Mouse (Mus musculus) c-Kit-positive CD71-positive TER-119-negative erythroid progenitor cells, embryonic 14.5 days (primary cell): ENCODE results near the gene Tmem51.

Source experiments
- DNase-seq: peaks from one replicate; pipeline ENCODE4 v3.0.0-alpha.2; 2013; ENCODE audit warnings: low read depth

The Tmem51 gene

DNA sequence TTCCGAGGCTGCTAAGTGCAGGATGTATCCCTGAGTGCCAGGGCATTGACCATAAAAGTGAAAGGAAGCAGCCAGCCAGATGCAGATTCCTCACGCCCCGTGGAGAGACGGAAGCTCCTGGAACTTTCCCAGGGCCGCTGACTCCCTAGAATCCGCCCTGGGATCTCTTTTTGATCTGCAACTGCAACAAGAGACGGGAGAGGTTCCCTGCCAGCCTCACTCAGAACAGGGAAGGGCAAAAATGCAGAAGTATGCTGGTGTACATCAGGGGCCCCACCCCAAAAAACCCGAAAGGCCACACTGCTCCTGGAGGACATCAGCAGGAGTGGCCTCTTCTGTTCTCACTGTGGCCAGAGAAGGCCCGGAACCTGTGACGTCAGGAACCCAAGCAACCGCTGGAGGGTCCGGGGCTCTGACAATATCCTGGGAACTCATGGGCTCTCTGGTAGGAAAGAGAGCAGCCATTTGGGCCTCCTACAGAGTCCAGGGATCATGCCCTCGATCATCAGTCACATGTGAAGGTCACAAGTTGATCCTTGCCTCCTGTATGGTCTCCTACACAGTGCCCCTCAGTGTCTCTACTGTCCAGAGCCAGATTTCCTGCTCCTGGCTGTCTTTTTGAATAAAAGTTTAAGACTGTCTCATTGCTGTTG is 2.3 kb downstream of the Tmem51 start:
- no peak for DNase-seq

DNA sequence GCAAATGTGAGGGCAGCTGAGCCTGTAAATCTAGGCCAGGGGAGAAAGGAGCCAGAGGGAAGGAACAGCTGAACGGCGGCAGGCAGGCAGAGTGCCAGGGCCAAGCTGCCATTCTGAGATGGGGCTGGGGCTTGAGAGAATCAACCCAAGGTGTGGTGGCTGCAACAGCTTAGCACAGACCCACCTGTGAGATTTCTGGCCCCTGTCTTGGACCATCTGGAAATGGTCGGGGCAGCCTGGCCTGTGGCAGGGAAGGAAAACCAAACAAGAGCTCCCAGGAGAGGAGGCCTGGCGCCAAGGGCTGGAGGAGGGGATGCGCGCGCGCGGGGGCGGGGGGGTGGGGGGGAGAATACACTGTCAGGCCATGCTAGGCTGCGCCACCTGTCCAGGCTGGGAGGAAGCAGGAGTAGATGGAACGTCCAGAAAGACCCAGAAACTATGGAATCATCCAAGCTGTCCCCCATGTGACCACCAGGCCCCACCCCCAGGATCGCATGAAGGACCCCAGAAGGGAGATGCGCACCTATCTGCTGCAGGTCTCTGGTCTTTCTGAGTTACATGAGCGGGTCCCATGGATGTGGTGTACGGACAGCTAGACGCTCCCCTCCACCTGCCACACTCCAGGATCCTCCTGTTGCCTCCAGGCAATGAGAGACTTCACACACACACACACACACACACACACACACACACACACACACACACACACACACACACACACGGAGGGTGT is 3.0 kb downstream of the Tmem51 start:
- DNase-seq = no peak

DNA sequence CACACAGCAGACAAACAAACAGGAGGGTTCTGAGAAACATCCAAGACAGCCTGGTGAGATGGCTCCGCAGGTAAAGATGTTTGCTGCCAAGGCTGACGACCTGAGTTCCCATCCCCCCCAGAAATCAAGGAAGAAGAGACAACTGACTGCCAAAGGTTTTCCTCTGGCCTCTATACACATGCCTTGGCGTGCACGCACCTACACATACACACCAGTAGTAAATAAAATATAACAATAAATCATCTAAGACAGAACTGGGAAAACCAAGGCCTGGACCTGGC is 3.7 kb downstream of the Tmem51 start:
- DNase-seq = no peak

DNA sequence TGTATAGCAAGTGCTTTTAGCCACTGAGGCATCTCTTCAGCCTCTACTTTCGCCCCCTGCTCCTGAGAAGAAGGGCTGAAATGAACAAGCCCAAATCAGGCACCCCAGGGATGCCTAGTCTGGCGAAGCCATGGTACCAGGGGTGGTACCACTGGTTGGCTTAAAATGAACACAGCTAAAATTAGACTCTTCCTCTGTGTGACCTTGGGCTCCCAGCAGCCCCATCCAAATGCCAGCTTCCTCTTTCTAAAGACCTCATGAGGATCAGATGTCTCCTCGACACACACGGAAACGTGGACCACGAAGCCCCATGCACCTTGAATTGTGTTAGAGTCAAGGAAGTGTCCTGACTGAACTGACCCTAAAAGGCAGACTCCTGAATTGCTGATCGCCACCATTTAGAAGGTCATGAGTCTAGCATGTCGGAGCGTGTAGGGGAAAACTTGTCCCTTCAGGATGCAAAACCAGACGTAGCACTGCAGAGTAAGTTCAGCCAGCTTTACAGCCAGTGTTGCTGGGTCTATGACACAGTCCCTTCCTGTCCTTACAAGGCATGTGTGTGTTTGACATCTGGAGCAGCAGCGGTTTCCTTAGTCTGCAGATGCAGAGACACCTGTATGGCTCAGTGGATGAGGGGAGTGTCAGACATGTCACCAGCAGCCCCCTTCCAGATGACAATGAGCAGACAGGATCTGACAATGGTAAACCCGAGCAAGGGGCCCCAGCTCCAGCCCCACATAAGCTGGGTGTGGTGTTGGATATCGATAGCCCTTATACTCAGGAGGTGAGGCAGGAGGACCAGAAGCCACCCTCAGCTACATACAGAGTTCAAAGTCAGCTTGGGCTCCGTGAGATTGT is 4.2 kb downstream of the Tmem51 start:
- DNase-seq = no peak

DNA sequence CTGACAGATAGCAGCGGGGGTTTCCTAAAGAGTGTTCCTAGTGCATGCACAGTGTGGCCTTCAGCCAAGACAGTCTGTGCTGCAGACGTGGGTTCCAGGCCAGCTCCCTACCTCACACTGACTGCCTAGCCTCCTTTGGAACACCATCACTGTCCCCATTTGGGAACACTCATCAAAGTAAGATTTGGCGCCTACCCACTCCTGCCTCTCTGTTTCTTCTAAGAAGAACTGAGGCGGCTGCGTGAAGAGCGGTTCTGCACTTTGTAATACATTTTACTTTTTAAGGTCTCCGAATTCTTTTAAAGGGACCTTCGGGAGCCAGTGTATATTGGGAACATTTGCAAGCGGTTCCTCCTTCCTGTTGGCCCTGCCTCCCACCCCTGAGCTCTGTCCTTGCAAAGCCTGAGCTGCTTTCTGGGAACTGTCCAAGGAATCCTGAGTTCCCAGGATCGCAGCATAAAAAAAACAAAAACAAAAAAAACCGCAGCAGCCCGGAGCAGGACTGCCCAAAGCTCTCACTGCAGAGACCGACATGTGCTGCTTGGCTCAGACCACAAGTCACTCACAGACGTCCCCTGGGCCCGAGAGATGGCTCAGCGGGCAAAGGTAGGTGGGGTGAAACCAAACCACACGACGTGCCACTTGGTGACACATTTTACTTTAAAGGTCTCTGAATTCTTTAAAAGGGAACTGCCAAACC is 6.4 kb downstream of the Tmem51 start:
- no peak for DNase-seq

DNA sequence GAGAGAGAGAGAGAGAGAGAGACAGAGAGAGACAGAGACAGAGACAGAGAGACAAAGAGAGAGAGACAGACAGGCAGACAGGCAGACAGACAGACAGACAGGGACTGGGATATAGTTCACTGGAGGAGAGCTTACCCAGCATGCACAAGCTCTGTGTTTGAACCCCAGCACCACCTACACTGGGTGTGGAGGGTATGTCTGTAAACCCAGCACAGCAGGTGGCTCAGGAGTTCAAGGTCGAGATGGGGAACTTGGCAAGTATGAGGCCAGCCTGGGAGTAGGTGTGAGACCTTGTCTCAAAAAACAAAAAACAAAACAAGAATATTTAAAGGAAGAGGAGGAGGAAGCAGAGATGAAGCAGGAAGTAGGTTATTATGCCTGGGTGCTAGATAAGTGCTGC is 7.2 kb downstream of the Tmem51 start:
- DNase-seq = no peak

DNA sequence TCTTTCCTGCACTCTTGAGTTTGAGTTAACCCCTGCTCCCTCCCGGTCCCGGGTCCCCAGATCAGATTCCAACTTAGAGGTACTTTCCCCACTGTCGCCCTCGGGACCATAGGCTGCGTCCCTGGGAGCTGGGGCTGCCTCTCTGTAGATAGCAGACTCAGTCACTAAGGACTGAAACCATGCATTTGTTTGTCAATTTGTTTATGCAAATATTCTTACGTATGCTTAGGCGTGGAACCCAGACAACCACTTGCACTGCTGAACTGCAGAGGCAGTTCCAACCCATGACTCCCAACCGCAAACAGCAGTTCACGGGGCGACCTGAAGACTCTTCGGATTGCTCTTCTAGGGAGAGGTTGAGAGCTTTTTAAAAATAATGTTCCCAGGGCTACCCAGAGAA is 8.2 kb downstream of the Tmem51 start:
- DNase-seq = no peak

DNA sequence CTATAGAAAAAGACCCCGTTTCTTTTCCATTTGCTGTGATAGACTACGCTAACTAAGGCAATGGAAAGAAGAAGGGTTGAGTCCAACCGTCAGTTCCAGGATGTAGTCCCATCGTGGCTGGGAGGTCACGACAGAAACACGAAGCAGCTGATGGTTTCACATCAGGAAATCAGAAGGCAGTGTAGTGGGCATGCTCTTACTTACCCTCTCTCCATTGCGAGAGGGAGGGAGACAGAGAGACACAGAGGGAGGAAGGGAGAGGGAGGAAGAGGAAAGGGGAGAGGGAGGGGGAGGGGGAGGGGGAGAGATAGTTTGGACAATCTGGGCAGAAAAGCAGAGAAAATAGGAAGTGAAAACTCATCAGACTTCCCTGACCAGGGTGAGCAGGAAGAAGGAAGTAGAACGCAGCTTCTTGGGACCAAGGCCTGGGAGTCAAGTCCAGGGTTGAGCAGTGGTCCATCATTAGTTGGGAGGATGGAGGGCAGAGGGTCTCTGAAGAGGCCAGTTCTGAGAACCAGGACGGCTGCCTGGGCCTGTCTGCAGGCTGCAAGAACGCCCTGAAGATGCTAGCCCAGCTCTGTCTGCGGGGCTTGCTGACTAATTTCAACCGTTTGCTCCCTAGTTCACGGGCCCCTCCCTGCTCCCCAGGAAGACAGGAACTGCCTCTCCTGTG is 9.9 kb downstream of the Tmem51 start:
- no peak for DNase-seq

DNA sequence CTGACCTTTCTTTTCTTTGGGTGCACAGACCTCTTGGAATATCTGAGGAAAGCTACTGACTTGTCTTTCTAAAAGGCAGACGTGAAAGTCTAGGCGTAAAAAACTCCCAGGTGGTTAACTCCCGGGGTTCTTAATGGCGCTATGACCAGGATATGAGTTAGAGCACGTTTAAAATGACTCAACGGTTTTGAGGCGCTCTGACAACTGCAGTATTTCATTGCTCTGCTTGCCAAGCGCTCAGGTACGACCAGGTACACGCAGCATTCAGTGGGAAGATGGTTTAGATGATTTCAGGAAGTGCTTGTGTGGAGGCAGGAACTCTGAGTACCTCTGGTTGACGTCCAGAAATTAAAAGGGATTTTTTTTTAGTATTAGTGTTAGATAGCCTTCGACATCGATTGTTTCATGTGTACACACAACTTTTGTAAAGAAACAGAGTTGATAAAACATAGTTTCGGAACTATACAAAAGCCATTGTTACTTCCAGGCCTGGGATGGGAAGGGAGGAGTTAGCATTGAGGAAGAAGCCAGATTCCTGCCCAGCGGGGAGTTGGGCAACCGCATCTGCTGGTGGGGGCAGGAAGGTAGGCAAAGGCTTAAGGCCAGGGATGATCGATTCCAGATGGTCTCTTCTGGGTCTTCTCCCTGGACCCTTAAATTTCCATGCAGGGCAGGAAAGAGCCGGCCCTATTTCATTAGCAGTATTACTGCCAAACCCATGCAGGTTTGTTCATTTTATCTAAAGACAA is 12.7 kb downstream of the Tmem51 start:
- no peak for DNase-seq

DNA sequence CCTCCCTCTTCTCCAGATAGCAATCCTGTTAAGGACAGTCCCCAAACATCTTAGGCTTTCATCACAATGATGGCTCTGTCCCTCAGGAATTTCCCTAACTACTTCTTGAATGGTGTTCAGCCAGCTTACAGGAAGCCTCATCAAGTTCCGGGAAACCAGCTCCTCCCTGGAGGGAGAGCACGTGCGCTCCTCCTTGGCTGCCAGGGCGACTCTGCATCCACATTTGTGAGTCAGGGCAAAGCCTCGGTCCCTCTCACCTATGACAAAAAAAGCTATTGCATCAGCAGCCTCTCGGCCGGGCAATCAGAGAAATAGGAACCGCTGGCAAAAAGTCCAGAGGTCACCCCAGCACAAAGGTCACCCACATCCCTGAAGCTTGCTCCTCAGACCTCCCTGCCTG is 13.3 kb downstream of the Tmem51 start:
- no peak for DNase-seq

DNA sequence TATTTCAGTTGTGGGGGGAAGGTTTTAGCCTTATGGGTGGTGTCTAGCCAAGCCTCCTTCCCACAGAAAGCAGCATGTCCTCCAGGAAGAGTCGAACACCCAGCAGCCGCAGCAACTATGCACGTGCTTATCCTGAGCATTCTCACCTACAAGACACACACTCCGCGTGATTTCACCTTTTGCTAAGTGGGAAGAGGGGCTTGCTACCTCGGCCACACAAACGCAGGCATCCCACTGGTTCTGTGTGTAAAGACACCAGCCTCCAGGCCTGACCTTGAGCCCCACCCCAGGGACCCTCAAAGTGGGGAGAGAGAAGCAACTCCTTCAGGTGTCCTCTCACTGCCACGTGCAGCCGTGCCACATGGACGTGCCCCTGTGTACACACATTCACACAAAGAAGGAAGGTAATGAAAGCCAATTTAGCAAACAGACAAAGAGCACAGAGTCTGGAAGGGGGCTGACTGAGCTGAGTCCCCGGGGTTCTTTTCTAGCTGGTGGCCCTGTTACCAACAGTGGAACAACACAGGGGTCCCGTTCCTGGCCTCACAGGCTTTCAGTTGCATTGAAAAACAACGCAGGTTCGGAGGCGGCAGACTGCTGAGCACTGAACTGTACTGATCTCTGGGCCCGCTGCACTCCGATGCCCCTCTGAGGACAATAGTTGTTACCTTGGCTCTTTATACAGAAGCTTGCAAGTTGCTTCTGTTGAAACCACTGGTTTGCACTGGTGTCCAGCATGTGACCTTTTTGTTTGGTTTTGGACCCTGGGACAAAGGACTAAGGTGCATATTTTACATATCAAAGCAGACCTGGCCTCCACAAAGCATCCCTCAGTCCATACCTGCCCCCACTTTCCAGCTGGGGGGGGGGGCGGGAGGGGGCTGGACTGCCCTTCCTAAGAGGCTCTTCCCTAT is 14.9 kb downstream of the Tmem51 start:
- no peak for DNase-seq

DNA sequence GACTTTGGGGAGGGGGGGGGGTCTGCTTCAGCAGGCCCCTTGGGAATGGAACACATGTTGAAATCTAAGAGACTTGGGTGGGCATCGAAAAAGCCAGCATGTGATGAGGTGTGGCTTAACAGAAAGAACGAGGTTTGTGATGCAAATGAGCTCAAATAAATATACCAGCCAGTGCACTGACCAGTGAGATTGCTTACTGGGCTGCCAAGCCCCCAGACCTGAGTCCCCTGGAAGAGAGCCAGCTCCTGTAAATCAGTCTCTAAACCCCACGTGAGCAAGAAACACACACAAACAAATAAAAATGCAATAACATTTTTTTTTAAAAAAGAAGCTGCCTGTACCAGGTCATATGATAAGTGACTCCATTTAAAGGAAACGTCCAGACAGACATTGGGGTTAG is 17.5 kb downstream of the Tmem51 start:
- DNase-seq = no peak

DNA sequence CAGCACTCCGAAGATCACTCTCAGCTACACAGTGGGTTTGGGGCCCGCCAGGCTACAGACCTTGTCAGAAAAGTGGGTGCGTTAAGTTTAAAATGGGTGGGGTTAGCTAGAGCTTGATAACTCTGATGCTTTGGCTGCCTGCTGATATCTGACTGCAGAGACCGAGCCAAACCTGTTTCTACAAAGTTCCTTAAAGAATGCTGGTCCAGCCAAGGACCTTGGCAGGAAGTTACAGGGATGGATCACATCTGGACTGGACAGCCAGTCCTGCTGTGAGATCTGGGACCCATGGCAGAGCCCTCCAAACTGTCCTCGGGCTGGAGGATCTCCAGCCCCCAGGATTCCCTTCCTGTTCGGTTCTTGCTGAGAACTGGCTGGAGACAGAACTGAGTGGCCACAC is 18.3 kb downstream of the Tmem51 start:
- no peak for DNase-seq

DNA sequence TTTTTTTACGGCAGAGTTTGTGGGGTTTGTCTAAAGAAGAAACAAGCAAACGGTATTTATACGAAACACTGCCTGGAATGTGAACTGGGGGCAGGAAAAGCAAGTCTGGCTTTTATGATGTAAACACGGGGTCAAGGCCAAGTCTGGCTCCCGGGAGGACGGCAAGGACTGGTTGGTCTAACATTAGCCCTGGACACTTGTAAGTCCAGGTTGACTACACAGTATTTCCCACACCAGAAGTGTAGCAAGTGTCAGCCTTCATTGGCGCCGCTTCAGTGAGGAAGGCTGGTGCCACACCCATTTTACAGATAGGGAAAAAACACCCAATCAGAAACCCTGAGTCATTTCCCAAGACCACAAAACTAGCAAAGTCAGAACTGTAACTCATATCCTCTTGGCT is 18.8 kb downstream of the Tmem51 start:
- no peak for DNase-seq

DNA sequence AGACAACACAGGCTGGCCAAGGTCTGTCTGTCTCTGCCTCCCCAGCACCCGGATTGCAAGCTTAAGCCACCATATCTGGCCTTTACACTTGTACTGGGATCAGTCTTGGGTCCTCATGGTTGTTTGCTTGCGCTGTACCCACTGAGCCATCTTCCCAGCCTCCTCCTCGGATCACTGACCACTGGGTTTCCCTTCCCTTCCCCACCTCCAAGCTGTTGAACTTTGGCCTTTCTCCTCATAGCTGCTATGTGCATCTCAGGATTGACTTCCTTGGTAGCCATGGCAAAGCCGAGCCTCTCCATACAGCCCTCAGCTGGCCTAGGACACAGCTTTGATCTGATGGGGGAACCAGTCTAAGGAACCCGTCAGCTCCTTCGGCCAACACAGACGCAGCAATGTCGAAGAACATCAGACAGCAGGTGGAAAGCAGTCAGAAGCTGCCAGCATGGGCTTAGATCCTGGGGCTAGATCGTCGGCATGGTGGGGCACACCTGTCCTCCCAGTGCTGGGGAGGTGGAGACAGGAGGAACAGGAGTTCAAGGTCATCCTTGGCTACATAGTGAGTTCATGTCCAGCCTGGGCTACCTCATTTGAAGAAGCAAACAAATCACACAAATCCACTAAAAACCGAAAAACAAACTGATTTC is 19.4 kb downstream of the Tmem51 start:
- no peak for DNase-seq

DNA sequence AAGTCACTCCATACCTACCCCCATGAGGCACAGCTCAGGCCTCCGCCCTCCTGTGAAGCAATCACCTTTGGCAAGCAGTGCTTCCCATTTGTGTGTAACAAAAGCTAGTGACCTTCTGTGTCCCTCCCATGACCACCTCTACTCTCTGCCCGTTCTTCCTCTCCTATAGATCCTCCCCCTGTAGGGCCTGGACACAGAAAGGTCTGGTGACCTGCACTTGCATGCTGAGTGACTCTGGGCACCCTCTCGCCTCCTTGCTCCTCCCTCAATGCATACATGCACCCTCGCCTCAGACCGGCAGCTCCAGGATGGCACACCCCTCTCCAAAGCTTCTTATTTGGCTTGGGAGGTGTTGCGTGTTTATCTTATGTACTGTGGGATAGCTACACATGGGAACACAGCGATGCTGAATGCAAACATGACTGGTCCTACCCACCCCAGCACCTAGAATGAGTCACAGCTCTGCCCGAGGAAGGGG is 21.0 kb downstream of the Tmem51 start:
- no peak for DNase-seq

DNA sequence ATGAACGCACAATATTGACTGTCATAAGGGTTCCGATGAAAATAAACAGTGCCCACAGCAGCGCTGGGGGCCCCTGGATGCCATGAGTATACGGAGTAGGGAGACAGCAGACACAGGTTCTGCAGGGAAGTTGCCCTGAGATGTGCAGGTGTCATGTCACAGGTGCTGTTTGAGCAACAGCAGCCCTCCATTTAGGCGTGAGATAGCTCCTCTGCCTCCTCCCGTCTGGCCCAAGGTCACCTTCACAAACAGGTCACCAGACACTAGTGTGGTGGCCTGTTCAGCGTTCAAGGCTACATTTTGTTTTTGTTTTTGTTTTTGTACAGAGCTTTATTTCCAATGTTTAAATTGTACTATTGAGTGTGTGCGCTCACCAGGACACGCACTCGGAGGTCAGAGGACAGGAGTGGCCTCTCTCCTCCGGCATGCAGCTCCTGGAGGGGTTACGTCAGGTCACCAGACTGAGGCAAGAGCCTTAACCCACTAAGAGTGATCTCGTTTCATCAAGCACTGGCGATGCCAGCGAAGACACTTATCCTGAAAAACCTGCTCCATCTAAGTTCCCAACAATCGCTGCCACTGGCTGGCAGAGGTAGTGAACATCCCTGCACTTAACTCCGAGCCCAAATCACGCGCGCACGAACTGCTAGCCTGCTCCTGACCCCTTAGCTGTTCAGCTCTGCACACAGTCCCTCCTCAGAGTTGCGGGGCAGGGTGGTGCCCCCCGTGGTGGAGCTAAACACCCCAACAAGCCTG is 22.4 kb downstream of the Tmem51 start:
- DNase-seq = no peak

DNA sequence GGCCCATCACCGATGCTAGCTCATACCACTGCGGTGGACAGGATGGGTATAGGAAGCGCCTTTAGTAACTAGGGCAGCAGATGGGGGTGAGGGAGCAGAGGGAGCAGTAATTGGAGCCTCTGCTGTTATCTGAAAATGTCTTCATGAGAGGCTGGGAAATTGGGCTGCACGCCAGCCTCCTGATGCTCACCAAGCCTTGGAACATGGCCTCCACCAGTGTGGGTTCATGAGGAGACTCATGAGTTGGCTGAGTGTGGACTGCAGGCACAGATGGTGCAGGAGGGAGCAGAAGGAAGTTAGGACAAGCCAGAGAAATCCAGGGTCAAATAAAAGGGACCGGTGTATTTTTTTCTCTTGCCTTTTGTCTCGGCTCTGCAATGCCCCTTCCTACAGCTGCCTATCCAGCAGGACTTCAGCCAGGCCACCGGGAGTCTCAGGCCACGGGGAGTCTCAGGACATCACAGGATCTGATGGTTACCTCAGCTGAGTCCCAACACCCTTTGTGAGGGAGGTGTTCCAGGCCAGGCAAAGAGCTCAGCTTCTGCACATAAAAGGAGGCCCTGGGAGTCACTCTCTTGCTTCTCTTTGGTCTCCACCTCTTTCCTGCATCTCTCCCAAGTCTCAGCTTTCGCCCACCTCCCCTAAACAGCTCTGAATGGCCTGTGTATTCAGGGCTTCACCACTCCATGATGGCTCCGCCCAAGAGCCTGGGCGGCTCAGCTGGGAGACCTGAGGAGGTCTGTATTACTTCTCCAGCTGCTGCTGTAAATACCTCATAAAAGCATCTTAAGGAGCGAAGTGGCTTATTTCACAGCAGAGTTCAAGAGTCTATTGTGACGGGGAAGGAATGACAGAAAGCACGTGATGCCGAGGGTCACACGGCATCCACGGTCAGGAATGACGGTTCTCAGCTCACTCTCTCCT is 23.4 kb downstream of the Tmem51 start:
- no peak for DNase-seq
